Mouse (Mus musculus): ENCODE measurements around the gene Socs1. TPM values are rescaled to one million over a fixed set of nuclear protein-coding genes. Genes with fewer than 3 reads are reported as not detected.

The Socs1 gene
- total RNA-seq, 1 experiment, result 2.4 TPM

DNA sequence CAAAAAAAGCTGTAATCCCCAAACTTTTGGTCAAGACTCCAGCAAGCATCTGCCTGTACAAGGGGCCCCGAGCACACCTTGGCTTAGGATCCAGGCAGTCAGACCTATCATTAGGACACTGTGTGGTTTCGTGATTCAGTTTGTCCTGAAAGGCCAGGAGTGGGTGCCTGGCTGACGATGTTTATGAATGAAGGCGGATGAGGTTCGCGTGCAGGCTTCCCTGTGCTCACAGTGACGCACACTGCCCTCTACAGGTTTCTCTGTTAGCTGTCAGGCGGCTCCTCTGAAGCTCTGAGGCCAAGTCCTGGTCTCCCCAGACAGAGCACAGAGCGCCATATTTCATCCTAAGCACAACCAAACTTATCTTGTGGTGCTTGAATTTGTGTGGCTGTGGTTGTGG, 952 bp upstream of the Socs1 start:
- in situ Hi-C loops (cut with MboI; ENCODE audit: low sequenced_read_pairs in 2 of 2, unreplicated experiment in 2 of 2), result loop anchor here in 1 of 2 experiments (10.0 kb wide), 1 partner anchor 371 kb away; the partner anchor contains the start of gene Nubp1
- TF ChIP-seq CHD2 (IDR thresholded peaks at IDR 0.05; ENCODE audit: low read depth, low read length) (no peak), HCFC1 (IDR thresholded peaks at IDR 0.05; ENCODE audit: borderline replicate concordance, insufficient read depth, low read length) (no peak), MAFK (IDR thresholded peaks at IDR 0.05; ENCODE audit: insufficient read depth, low read depth, low read length) (no peak), ZC3H11A (IDR thresholded peaks at IDR 0.05; ENCODE audit: borderline replicate concordance, low read depth, low read length) (peak; percentile 51; the same call in 1 of the 2 replicates)
- H3K4me3 ChIP-seq (ENCODE audit: insufficient read depth in 1 of 2, low read depth in 1 of 2, low read length in 2 of 2, poor library complexity in 1 of 2, severe bottlenecking in 1 of 2), result peak overlapping the region; percentile 81 to 98
- peak overlapping the region; percentile 50; the same call in 1 of the 2 replicates for H3K9ac ChIP-seq (ENCODE audit: insufficient read depth, low read depth, low read length, poor library complexity, severe bottlenecking)
- H3K27ac ChIP-seq (ENCODE audit: insufficient read depth, low read depth, low read length, poor library complexity, severe bottlenecking), result 0 out of 2 replicates have a peak overlapping the region, but pooled peaks have one; percentile 47
- DNase-seq (ENCODE audit: low read depth, low spot score), result peak; percentile 81
- no peaks in the 10 kb centered on the region for H3K9me3 ChIP-seq (ENCODE audit: control insufficient read depth, insufficient read depth, low read depth, low read length)
- H3K36me3 ChIP-seq (ENCODE audit: control insufficient read depth, insufficient read depth, low read length, poor library complexity, severe bottlenecking), result no peaks in the 10 kb centered on the region
- peaks cover 7 to 18% of the 10 kb centered on the region in 2 experiments; a peak in 2 of 4 replicates for H3K4me1 ChIP-seq (ENCODE audit: control insufficient read depth in 2 of 2, insufficient read depth in 2 of 2, low read length in 2 of 2, poor library complexity in 1 of 2)

DNA sequence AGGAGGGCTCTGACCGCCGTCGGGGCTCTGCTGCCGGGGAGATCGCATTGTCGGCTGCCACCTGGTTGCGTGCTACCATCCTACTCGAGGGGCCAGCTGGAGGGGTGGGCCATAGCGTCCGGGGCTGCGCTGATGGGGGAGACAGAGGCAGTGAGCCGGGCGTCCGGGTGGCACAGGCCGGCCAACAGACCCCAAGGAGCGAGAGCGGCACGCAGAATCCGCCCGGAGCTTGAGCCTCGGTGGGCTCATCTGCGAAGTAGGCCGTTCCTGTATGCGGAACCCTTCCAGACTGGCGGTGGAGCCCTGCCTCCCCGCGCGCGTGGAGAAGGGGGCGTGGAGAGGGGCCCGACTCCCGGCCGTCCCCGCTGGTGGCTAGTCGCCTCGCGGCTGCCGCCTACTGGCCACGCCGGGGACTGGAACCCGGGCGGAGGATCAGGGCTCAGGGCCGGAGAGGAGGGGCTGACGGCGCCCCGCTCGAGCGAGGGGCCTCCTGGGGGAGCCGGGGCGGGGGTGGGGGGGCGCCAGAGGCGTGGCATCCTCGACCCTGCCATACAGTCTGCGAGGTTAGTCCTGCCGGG, 454 bp downstream of the Socs1 start:
- Histone ChIP-seq H3K4me1 (ENCODE audit: control insufficient read depth in 2 of 2, insufficient read depth in 2 of 2, low read length in 2 of 2, poor library complexity in 1 of 2) (peaks cover 7 to 18% of the 10 kb centered on the region in 2 experiments; a peak in 2 of 4 replicates), H3K9ac (ENCODE audit: insufficient read depth, low read depth, low read length, poor library complexity, severe bottlenecking) (peak overlapping the region; percentile 77), H3K4me3 (ENCODE audit: insufficient read depth in 1 of 2, low read depth in 1 of 2, low read length in 2 of 2, poor library complexity in 1 of 2, severe bottlenecking in 1 of 2) (peak overlapping the region; percentile 81 to 98), H3K27ac (ENCODE audit: insufficient read depth, low read depth, low read length, poor library complexity, severe bottlenecking) (no peak overlapping the region), H3K9me3 (ENCODE audit: control insufficient read depth, insufficient read depth, low read depth, low read length) (no peaks in the 10 kb centered on the region), H3K36me3 (ENCODE audit: control insufficient read depth, insufficient read depth, low read length, poor library complexity, severe bottlenecking) (no peaks in the 10 kb centered on the region)
- TF ChIP-seq MAFK (IDR thresholded peaks at IDR 0.05; ENCODE audit: insufficient read depth, low read depth, low read length) (no peak), ZC3H11A (IDR thresholded peaks at IDR 0.05; ENCODE audit: borderline replicate concordance, low read depth, low read length) (no peak), CHD2 (IDR thresholded peaks at IDR 0.05; ENCODE audit: low read depth, low read length) (no peak), ZNF384 (IDR thresholded peaks at IDR 0.05; ENCODE audit: low read depth, low read length) (no peak), HCFC1 (IDR thresholded peaks at IDR 0.05; ENCODE audit: borderline replicate concordance, insufficient read depth, low read length) (no peak)
- in situ Hi-C loops (cut with MboI; ENCODE audit: low sequenced_read_pairs in 2 of 2, unreplicated experiment in 2 of 2), result loop anchor here in 1 of 2 experiments (10.0 kb wide), 1 partner anchor 370 kb away; the partner anchor contains the start of gene Nubp1
- DNase-seq (ENCODE audit: low read depth, low spot score), result peak; percentile 71

DNA sequence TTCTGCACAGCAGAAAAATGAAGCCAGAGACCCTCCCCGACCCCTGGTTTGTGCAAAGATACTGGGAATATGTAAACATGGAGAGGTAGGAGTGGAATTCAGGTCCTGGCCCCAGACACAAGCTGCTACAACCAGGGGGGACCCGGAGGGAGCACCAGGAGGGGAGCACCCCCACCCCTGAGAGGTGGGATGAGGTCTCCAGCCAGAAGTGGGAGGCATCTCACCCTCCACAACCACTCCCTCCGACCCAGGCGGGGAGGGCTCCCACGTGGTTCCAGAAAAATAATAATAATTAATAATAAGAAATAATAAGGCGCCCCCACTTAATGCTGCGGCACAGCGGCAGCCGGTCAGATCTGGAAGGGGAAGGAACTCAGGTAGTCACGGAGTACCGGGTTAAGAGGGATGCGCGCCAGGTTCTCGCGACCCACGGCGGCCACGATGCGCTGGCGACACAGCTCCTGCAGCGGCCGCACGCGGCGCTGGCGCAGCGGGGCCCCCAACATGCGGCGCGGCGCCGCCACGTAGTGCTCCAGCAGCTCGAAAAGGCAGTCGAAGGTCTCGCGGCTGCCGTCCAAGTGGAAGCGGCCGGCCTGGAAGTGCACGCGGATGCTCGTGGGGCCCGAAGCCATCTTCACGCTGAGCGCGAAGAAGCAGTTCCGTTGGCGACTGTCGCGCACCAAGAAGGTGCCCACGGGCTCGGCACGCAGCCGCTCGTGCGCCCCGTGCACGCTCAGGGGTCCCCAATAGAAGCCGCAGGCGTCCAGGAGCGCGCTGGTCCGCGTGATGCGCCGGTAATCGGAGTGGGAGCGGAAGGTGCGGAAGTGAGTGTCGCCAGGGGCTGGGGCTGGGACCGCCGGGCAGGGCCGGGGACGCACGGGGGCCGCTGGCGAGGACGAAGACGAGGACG, 1.2 kb downstream of the Socs1 start:
- in situ Hi-C loops (cut with MboI; ENCODE audit: low sequenced_read_pairs in 2 of 2, unreplicated experiment in 2 of 2), result loop anchor here in 1 of 2 experiments (10.0 kb wide), 1 partner anchor 369 kb away; the partner anchor contains the start of gene Nubp1
- Histone ChIP-seq H3K4me1 (ENCODE audit: control insufficient read depth in 2 of 2, insufficient read depth in 2 of 2, low read length in 2 of 2, poor library complexity in 1 of 2) (peaks cover 7 to 18% of the 10 kb centered on the region in 2 experiments; a peak in 2 of 4 replicates), H3K9me3 (ENCODE audit: control insufficient read depth, insufficient read depth, low read depth, low read length) (no peaks in the 10 kb centered on the region), H3K36me3 (ENCODE audit: control insufficient read depth, insufficient read depth, low read length, poor library complexity, severe bottlenecking) (no peaks in the 10 kb centered on the region), H3K27ac (ENCODE audit: insufficient read depth, low read depth, low read length, poor library complexity, severe bottlenecking) (no peak overlapping the region), H3K9ac (ENCODE audit: insufficient read depth, low read depth, low read length, poor library complexity, severe bottlenecking) (peak overlapping the region; percentile 60), H3K4me3 (ENCODE audit: insufficient read depth in 1 of 2, low read depth in 1 of 2, low read length in 2 of 2, poor library complexity in 1 of 2, severe bottlenecking in 1 of 2) (peak overlapping the region; percentile 81 to 98)
- no peak for DNase-seq (ENCODE audit: low read depth, low spot score)
- no peak for TF ChIP-seq CHD2 (IDR thresholded peaks at IDR 0.05; ENCODE audit: low read depth, low read length)
- no peak for TF ChIP-seq HCFC1 (IDR thresholded peaks at IDR 0.05; ENCODE audit: borderline replicate concordance, insufficient read depth, low read length)

DNA sequence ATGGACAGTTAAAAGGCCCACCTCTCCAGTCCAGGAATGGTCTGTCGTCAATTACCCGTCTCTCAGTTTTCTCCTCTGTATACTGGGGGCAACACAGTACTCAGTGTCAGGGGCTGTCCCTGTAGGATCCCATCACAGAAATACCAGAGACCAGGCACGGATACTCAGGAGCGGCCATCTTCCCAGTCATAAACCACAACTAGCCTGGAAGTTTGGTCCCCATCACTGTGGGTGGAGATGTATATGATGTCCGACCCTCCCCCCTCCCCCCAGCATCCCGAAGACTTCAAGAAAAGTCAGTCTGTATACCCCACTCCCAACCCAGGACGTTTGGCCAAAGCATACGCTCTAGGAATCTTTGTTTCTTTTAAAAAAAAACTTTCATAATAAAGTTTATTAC, 1.9 kb downstream of the Socs1 start:
- Histone ChIP-seq H3K4me3 (ENCODE audit: insufficient read depth in 1 of 2, low read depth in 1 of 2, low read length in 2 of 2, poor library complexity in 1 of 2, severe bottlenecking in 1 of 2) (no peak overlapping the region), H3K4me1 (ENCODE audit: control insufficient read depth in 2 of 2, insufficient read depth in 2 of 2, low read length in 2 of 2, poor library complexity in 1 of 2) (peaks cover 7 to 17% of the 10 kb centered on the region in 2 experiments; a peak in 2 of 4 replicates), H3K9ac (ENCODE audit: insufficient read depth, low read depth, low read length, poor library complexity, severe bottlenecking) (no peak overlapping the region)

More for the DNA sequence above, 1.9 kb downstream of the Socs1 start:
- no peaks in the 10 kb centered on the region for H3K9me3 ChIP-seq (ENCODE audit: control insufficient read depth, insufficient read depth, low read depth, low read length)
- no peaks in the 10 kb centered on the region for H3K36me3 ChIP-seq (ENCODE audit: control insufficient read depth, insufficient read depth, low read length, poor library complexity, severe bottlenecking)
- in situ Hi-C loops (cut with MboI; ENCODE audit: low sequenced_read_pairs in 2 of 2, unreplicated experiment in 2 of 2), result loop anchor here in 1 of 2 experiments (10.0 kb wide), 1 partner anchor 369 kb away; the partner anchor contains the start of gene Nubp1
- no peak overlapping the region for H3K27ac ChIP-seq (ENCODE audit: insufficient read depth, low read depth, low read length, poor library complexity, severe bottlenecking)
- no peak for DNase-seq (ENCODE audit: low read depth, low spot score)
- TF ChIP-seq ZNF384 (IDR thresholded peaks at IDR 0.05; ENCODE audit: low read depth, low read length), result no peak
- no peak for TF ChIP-seq CHD2 (IDR thresholded peaks at IDR 0.05; ENCODE audit: low read depth, low read length)
- TF ChIP-seq MAFK (IDR thresholded peaks at IDR 0.05; ENCODE audit: insufficient read depth, low read depth, low read length), result no peak
- TF ChIP-seq ZC3H11A (IDR thresholded peaks at IDR 0.05; ENCODE audit: borderline replicate concordance, low read depth, low read length), result no peak
- no peak for TF ChIP-seq HCFC1 (IDR thresholded peaks at IDR 0.05; ENCODE audit: borderline replicate concordance, insufficient read depth, low read length)

Data from ES-E14 (cell line).